Mouse (Mus musculus): Measurements from ENCODE around the gene Rab43. TPM values are rescaled to one million over a fixed set of nuclear protein-coding genes. Genes with fewer than 3 reads are reported as not detected.

Rab43 gene
- polyA plus RNA-seq, 1 experiment from 2014 or later, result 10.0 TPM

GRCm38 (mm10) chr6:87807735-87808440 is 4.1 kb downstream of the Rab43 start:
- H3K4me2 ChIP-seq, result no peak overlapping the region
- no peak overlapping the region for H3K27ac ChIP-seq
- 79% methylated on average over 4 of the region's 4 CpGs for WGBS
- H3K27me3 ChIP-seq, result no peaks in the 10 kb centered on the region
- H3K4me3 ChIP-seq, result no peak overlapping the region
- no peak for ATAC-seq (ENCODE audit: insufficient number of reproducible peaks, insufficient read depth, low FRiP score, low TSS enrichment, low read depth)
- H3K4me1 ChIP-seq, result peaks cover 11% of the 10 kb centered on the region
- 0 out of 2 replicates have a peak overlapping the region, but pooled peaks have one; percentile 17 for H3K9ac ChIP-seq
- no peaks in the 10 kb centered on the region for H3K9me3 ChIP-seq
- 0 out of 2 replicates have a peak, but pooled peaks cover 4% of the 10 kb centered on the region for H3K36me3 ChIP-seq

GRCm38 (mm10) chr6:87806857-87807256 is 5.1 kb downstream of the Rab43 start:
- Histone ChIP-seq H3K4me3 (no peak overlapping the region), H3K9me3 (no peaks in the 10 kb centered on the region), H3K27ac (0 out of 2 replicates have a peak overlapping the region, but pooled peaks have one; percentile 7), H3K4me1 (peaks cover 4% of the 10 kb centered on the region), H3K27me3 (no peaks in the 10 kb centered on the region), H3K9ac (no peak overlapping the region), H3K36me3 (0 out of 2 replicates have a peak, but pooled peaks cover 4% of the 10 kb centered on the region), H3K4me2 (no peak overlapping the region)
- 51% methylated on average over 2 of the region's 2 CpGs for WGBS
- ATAC-seq (ENCODE audit: insufficient number of reproducible peaks, insufficient read depth, low FRiP score, low TSS enrichment, low read depth), result no peak

GRCm38 (mm10) chr6:87806028-87806427 is 5.9 kb downstream of the Rab43 start:
- H3K27me3 ChIP-seq, result no peaks in the 10 kb centered on the region
- ATAC-seq (ENCODE audit: insufficient number of reproducible peaks, insufficient read depth, low FRiP score, low TSS enrichment, low read depth), result no peak
- H3K4me1 ChIP-seq, result peaks cover 4% of the 10 kb centered on the region
- no peak overlapping the region for H3K27ac ChIP-seq
- H3K9ac ChIP-seq, result no peak overlapping the region
- H3K36me3 ChIP-seq, result 0 out of 2 replicates have a peak, but pooled peaks cover 4% of the 10 kb centered on the region
- no peaks in the 10 kb centered on the region for H3K9me3 ChIP-seq
- 71% methylated on average over 2 of the region's 2 CpGs for WGBS
- no peak overlapping the region for H3K4me3 ChIP-seq
- no peak overlapping the region for H3K4me2 ChIP-seq

- Histone ChIP-seq H3K4me3 (no peak overlapping the region), H3K27ac (no peak overlapping the region), H3K36me3 (0 out of 2 replicates have a peak, but pooled peaks cover 4% of the 10 kb centered on the region), H3K4me2 (no peak overlapping the region), H3K27me3 (no peaks in the 10 kb centered on the region), H3K4me1 (peaks cover 4% of the 10 kb centered on the region), H3K9ac (no peak overlapping the region), H3K9me3 (no peaks in the 10 kb centered on the region)
- no peak for ATAC-seq (ENCODE audit: insufficient number of reproducible peaks, insufficient read depth, low FRiP score, low TSS enrichment, low read depth)
- 93% methylated on average over 7 of the region's 7 CpGs for WGBS
These were observed 6.5 kb downstream of the Rab43 start for GRCm38 (mm10) chr6:87805448-87805847.

- Histone ChIP-seq H3K27me3 (no peaks in the 10 kb centered on the region), H3K9me3 (no peaks in the 10 kb centered on the region), H3K9ac (no peak overlapping the region), H3K4me1 (peaks cover 4% of the 10 kb centered on the region), H3K4me2 (no peak overlapping the region), H3K27ac (no peak overlapping the region), H3K36me3 (0 out of 2 replicates have a peak, but pooled peaks cover 4% of the 10 kb centered on the region), H3K4me3 (no peak overlapping the region)
- WGBS, result 86% methylated on average over 7 of the region's 7 CpGs
- ATAC-seq (ENCODE audit: insufficient number of reproducible peaks, insufficient read depth, low FRiP score, low TSS enrichment, low read depth), result no peak
These were observed 7.1 kb downstream of the Rab43 start for GRCm38 (mm10) chr6:87804886-87805285.

- H3K9ac ChIP-seq, result no peak overlapping the region
- H3K4me2 ChIP-seq, result no peak overlapping the region
- no peak for ATAC-seq (ENCODE audit: insufficient number of reproducible peaks, insufficient read depth, low FRiP score, low TSS enrichment, low read depth)
- WGBS, result 83% methylated on average over 1 of the region's 1 CpGs
- H3K9me3 ChIP-seq, result no peaks in the 10 kb centered on the region
- no peak overlapping the region for H3K27ac ChIP-seq
- peaks cover 4% of the 10 kb centered on the region for H3K4me1 ChIP-seq
- H3K27me3 ChIP-seq, result no peaks in the 10 kb centered on the region
- H3K36me3 ChIP-seq, result 0 out of 2 replicates have a peak, but pooled peaks cover 4% of the 10 kb centered on the region
- no peak overlapping the region for H3K4me3 ChIP-seq
These were observed 7.9 kb downstream of the Rab43 start for GRCm38 (mm10) chr6:87804036-87804435.

- H3K27ac ChIP-seq, result no peak overlapping the region
- no peaks in the 10 kb centered on the region for H3K27me3 ChIP-seq
- ATAC-seq (ENCODE audit: insufficient number of reproducible peaks, insufficient read depth, low FRiP score, low TSS enrichment, low read depth), result no peak
- no peaks in the 10 kb centered on the region for H3K9me3 ChIP-seq
- H3K36me3 ChIP-seq, result 0 out of 2 replicates have a peak, but pooled peaks cover 4% of the 10 kb centered on the region
- no peak overlapping the region for H3K4me2 ChIP-seq
- WGBS, result 81% methylated on average over 7 of the region's 7 CpGs
- H3K4me1 ChIP-seq, result peaks cover 4% of the 10 kb centered on the region
- H3K9ac ChIP-seq, result no peak overlapping the region
- no peak overlapping the region for H3K4me3 ChIP-seq
These were observed 9.5 kb downstream of the Rab43 start for GRCm38 (mm10) chr6:87802462-87802861.

GRCm38 (mm10) chr6:87799576-87799975 is 12.4 kb downstream of the Rab43 start:
- no peaks in the 10 kb centered on the region for H3K27me3 ChIP-seq
- no peak overlapping the region for H3K4me3 ChIP-seq
- H3K27ac ChIP-seq, result no peak overlapping the region
- H3K4me2 ChIP-seq, result no peak overlapping the region
- WGBS, result 89% methylated on average over 6 of the region's 6 CpGs
- no peaks in the 10 kb centered on the region for H3K4me1 ChIP-seq
- ATAC-seq (ENCODE audit: insufficient number of reproducible peaks, insufficient read depth, low FRiP score, low TSS enrichment, low read depth), result no peak
- H3K9ac ChIP-seq, result no peak overlapping the region
- H3K9me3 ChIP-seq, result no peaks in the 10 kb centered on the region
- 0 out of 2 replicates have a peak, but pooled peaks cover under 1% of the 10 kb centered on the region for H3K36me3 ChIP-seq

- no peak overlapping the region for H3K27ac ChIP-seq
- WGBS, result 38% methylated on average over 2 of the region's 2 CpGs
- no peak overlapping the region for H3K9ac ChIP-seq
- H3K4me2 ChIP-seq, result no peak overlapping the region
- H3K27me3 ChIP-seq, result no peaks in the 10 kb centered on the region
- peaks cover 9% of the 10 kb centered on the region for H3K36me3 ChIP-seq
- H3K9me3 ChIP-seq, result no peaks in the 10 kb centered on the region
- no peak for ATAC-seq (ENCODE audit: insufficient number of reproducible peaks, insufficient read depth, low FRiP score, low TSS enrichment, low read depth)
- H3K4me1 ChIP-seq, result no peaks in the 10 kb centered on the region
- no peak overlapping the region for H3K4me3 ChIP-seq
These were observed 14.6 kb downstream of the Rab43 start for GRCm38 (mm10) chr6:87797321-87797720.

GRCm38 (mm10) chr6:87796251-87796880 is 15.6 kb downstream of the Rab43 start:
- Histone ChIP-seq H3K27ac (no peak overlapping the region), H3K4me2 (no peak overlapping the region), H3K36me3 (peaks cover 18% of the 10 kb centered on the region), H3K4me3 (no peak overlapping the region), H3K4me1 (no peaks in the 10 kb centered on the region), H3K9ac (no peak overlapping the region), H3K27me3 (no peaks in the 10 kb centered on the region), H3K9me3 (no peaks in the 10 kb centered on the region)
- ATAC-seq (ENCODE audit: insufficient number of reproducible peaks, insufficient read depth, low FRiP score, low TSS enrichment, low read depth), result no peak
- WGBS, result 87% methylated on average over 6 of the region's 6 CpGs

- Histone ChIP-seq H3K27ac (no peak overlapping the region), H3K9ac (no peak overlapping the region), H3K9me3 (no peaks in the 10 kb centered on the region), H3K4me2 (no peak overlapping the region), H3K27me3 (no peaks in the 10 kb centered on the region), H3K36me3 (peaks cover 26% of the 10 kb centered on the region), H3K4me3 (no peak overlapping the region), H3K4me1 (no peaks in the 10 kb centered on the region)
- no peak for ATAC-seq (ENCODE audit: insufficient number of reproducible peaks, insufficient read depth, low FRiP score, low TSS enrichment, low read depth)
- 75% methylated on average over 6 of the region's 6 CpGs for WGBS
These were observed 16.4 kb downstream of the Rab43 start for GRCm38 (mm10) chr6:87795385-87796150.

All from embryonic facial prominence, embryonic 13.5 days (tissue).